In genomic region chr7:101061381-101061780, GRCm38 (mm10) we compare ENCODE assay signal across 8 mouse cellular contexts. TPM values are rescaled to one million over a fixed set of nuclear protein-coding genes. Genes with fewer than 3 reads are reported as not detected.
DNase-seq lines count a peak whose midpoint lies in the region; ATAC-seq and TF ChIP-seq lines count a peak whose summit lies in the region.

No protein-coding gene starts in this region.

- H3K4me3 ChIP-seq in ES-Bruce4 (ENCODE audit: low read depth, low read length) = peak overlapping the region; percentile 31; the same call in 1 of the 2 replicates
- no peak overlapping the region for H3K4me3 ChIP-seq in forebrain, postnatal 0 days (ENCODE audit: low read depth, low read length)
- H3K4me3 ChIP-seq in layer of hippocampus, adult 2 months = peak overlapping the region; percentile 15; the same call in 1 of the 2 replicates
- H3K4me3 ChIP-seq in lung, adult 2 months (replicated peaks; ENCODE audit: extremely low read depth, low read depth, low read length) = no peak overlapping the region
- 0 out of 2 replicates have a peak overlapping the region, but pooled peaks have one; percentile 17 for H3K4me3 ChIP-seq in olfactory bulb, adult 2 months (ENCODE audit: insufficient read depth, low read depth, low read length)

- ATAC-seq in forebrain, postnatal 0 days = peak; percentile 88

- WGBS in forebrain, postnatal 0 days = 7% methylated on average over 17 of the region's 17 CpGs
- WGBS in lung, adult 2 months = 12% methylated on average over 17 of the region's 17 CpGs
- 7% methylated on average over 17 of the region's 17 CpGs for WGBS in olfactory bulb, adult 2 months

- no peak overlapping the region for H3K9ac ChIP-seq in ES-Bruce4 (ENCODE audit: low read depth, poor library complexity, severe bottlenecking)
- 0 out of 2 replicates have a peak overlapping the region, but pooled peaks have one; percentile 10 for H3K9ac ChIP-seq in forebrain, postnatal 0 days

- TF ChIP-seq POLR2A in ES-Bruce4 (IDR thresholded peaks at IDR 0.05; ENCODE audit: insufficient read depth, low read length) = no peak
- no peak for TF ChIP-seq POLR2A in lung, adult 2 months (IDR thresholded peaks at IDR 0.05; ENCODE audit: borderline replicate concordance, extremely low read depth, low read depth, low read length)
- TF ChIP-seq POLR2A in olfactory bulb, adult 2 months (IDR thresholded peaks at IDR 0.05; ENCODE audit: insufficient read depth, low read depth, low read length) = no peak

- TF ChIP-seq EP300 in ES-Bruce4 (IDR thresholded peaks at IDR 0.05; ENCODE audit: insufficient read depth, low read depth, low read length) = no peak

- TF ChIP-seq CTCF in ES-Bruce4 (IDR thresholded peaks at IDR 0.05; ENCODE audit: low read depth, low read length) = peak; percentile 77
- TF ChIP-seq CTCF in forebrain, postnatal 0 days (IDR thresholded peaks at IDR 0.05; ENCODE audit: low read depth) = peak; percentile 89
- TF ChIP-seq CTCF in layer of hippocampus, adult 2 months (conservative IDR thresholded peaks at IDR 0.05) = peak; percentile 89
- TF ChIP-seq CTCF in lung, adult 2 months (IDR thresholded peaks at IDR 0.05; ENCODE audit: insufficient read depth, low read length) = peak; percentile 82
- TF ChIP-seq CTCF in olfactory bulb, adult 2 months (IDR thresholded peaks at IDR 0.05; ENCODE audit: insufficient read depth, low read depth, low read length) = peak; percentile 79

- no peak overlapping the region for H3K27ac ChIP-seq in ES-Bruce4 (ENCODE audit: insufficient read depth, low read length)
- H3K27ac ChIP-seq in forebrain, postnatal 0 days (ENCODE audit: low read depth, low read length) = no peak overlapping the region
- H3K27ac ChIP-seq in layer of hippocampus, adult 2 months = peak overlapping the region; percentile 75; the same call in 1 of the 2 replicates
- H3K27ac ChIP-seq in olfactory bulb, adult 2 months (ENCODE audit: insufficient read depth, low read depth, low read length) = no peak overlapping the region

- no peaks in the 10 kb centered on the region for H3K27me3 ChIP-seq in ES-Bruce4 (ENCODE audit: control insufficient read depth, insufficient read depth, low read length, poor library complexity, severe bottlenecking)
- no peaks in the 10 kb centered on the region for H3K27me3 ChIP-seq in forebrain, postnatal 0 days (ENCODE audit: insufficient read depth, low read length)

- intact Hi-C loops in heart, postnatal 36 days (cut with DNase I) = loop anchor here (1.0 to 2.0 kb wide), 3 partner anchors 169 to 313 kb away; no protein-coding TSS in a partner anchor

- no peaks in the 10 kb centered on the region for H3K36me3 ChIP-seq in ES-Bruce4 (ENCODE audit: control insufficient read depth, insufficient read depth, low read length, poor library complexity, severe bottlenecking)
- no peaks in the 10 kb centered on the region for H3K36me3 ChIP-seq in forebrain, postnatal 0 days (ENCODE audit: insufficient read depth)

- DNase-seq in cerebellum, adult 11 months = peak; percentile 81
- peak; percentile 93 for DNase-seq in forebrain, postnatal 0 days
- peak; percentile 90 to 93 for DNase-seq in heart, postnatal 36 days
- peak; percentile 84 to 93 for DNase-seq in layer of hippocampus, adult 2 months (ENCODE audit: low spot score in 2 of 2)
- DNase-seq in lung, adult 2 months = peak; percentile 84
- DNase-seq in testis, postnatal 14 days (ENCODE audit: low spot score) = peak; percentile 69

- H3K9me3 ChIP-seq in ES-Bruce4 (replicated peaks; ENCODE audit: control insufficient read depth, insufficient read depth, low read length, poor library complexity, severe bottlenecking) = no peaks in the 10 kb centered on the region
- H3K9me3 ChIP-seq in forebrain, postnatal 0 days (ENCODE audit: low read length) = no peaks in the 10 kb centered on the region

- no peaks in the 10 kb centered on the region for H3K4me1 ChIP-seq in ES-Bruce4 (ENCODE audit: control insufficient read depth, insufficient read depth, low read length)
- H3K4me1 ChIP-seq in forebrain, postnatal 0 days (ENCODE audit: insufficient read depth) = no peaks in the 10 kb centered on the region
- no peaks in the 10 kb centered on the region for H3K4me1 ChIP-seq in lung, adult 2 months (ENCODE audit: control insufficient read depth, insufficient read depth, low read length)
- H3K4me1 ChIP-seq in olfactory bulb, adult 2 months (ENCODE audit: control insufficient read depth, insufficient read depth, low read length) = peaks cover 4% of the 10 kb centered on the region

- peak overlapping the region; percentile 26 for H3K4me2 ChIP-seq in forebrain, postnatal 0 days (ENCODE audit: low read depth)

RNA-seq across cellular contexts. Expression of gene Fchsd2, which starts 31.3 kb away (rescaled TPM):
- 24.3 and 24.9 TPM in 2 replicates for polyA plus RNA-seq in ES-Bruce4 (2011; ENCODE audit: insufficient read depth, insufficient read length, low read depth, missing spikeins)
- 59.6 and 66.8 TPM in 2 replicates for total RNA-seq in forebrain, postnatal 0 days (2014; rRNA removed)
- polyA plus RNA-seq in forebrain, postnatal 0 days (2015; fragmentation: Nextera tagmentation; extraction: Ambion mirVana) = 24.7 and 36.3 TPM in 2 replicates
- total RNA-seq in heart, postnatal 36 days (2021) = 10 to 100 TPM; 22.8 to 25.3 TPM
- 10 to 100 TPM; 38.5 to 41.2 TPM for total RNA-seq in layer of hippocampus, adult 2 months (2021)
- 10.9 and 14.7 TPM in 2 replicates for polyA plus RNA-seq in lung, adult 2 months (2012; rRNA removed)
- polyA plus RNA-seq in olfactory bulb, adult 2 months (2012; ENCODE audit: insufficient read depth, insufficient read length, low replicate concordance, missing spikeins) = 68.2 TPM in 1 of 2 replicates, not detected in the other

RNA-seq across cellular contexts. Expression of gene P2ry2, which starts 48.7 kb away (rescaled TPM):
- polyA plus RNA-seq in ES-Bruce4 (2011; ENCODE audit: insufficient read depth, insufficient read length, low read depth, missing spikeins) = 0.96 and 1.4 TPM in 2 replicates
- total RNA-seq in forebrain, postnatal 0 days (2014; rRNA removed) = 0.38 and 0.67 TPM in 2 replicates
- 0.24 and 0.40 TPM in 2 replicates for polyA plus RNA-seq in forebrain, postnatal 0 days (2015; fragmentation: Nextera tagmentation; extraction: Ambion mirVana)
- 10 to 100 TPM; 19.6 to 28.4 TPM for total RNA-seq in heart, postnatal 36 days (2021)
- total RNA-seq in layer of hippocampus, adult 2 months (2021) = under 1 TPM; 0.86 to 0.87 TPM
- 25.0 and 25.2 TPM in 2 replicates for polyA plus RNA-seq in lung, adult 2 months (2012; rRNA removed)
- polyA plus RNA-seq in olfactory bulb, adult 2 months (2012; ENCODE audit: insufficient read depth, insufficient read length, low replicate concordance, missing spikeins) = not detected in 2 replicates

Comparison
In these comparisons a context has a peak if more than half of its experiments do, and no peak if none do; other contexts are left out.
1. H3K4me3 ChIP-seq: peak in ES-Bruce4 (single experiment), layer of hippocampus, adult 2 months (single experiment) and olfactory bulb, adult 2 months (single experiment); none in forebrain, postnatal 0 days (single experiment) and lung, adult 2 months (single experiment).
2. RNA of gene P2ry2, which starts 48.7 kb away (polyA plus RNA-seq): 25.0 to 25.2 TPM in lung, adult 2 months; 0.96 to 1.4 TPM in ES-Bruce4, 0.24 to 0.40 TPM in forebrain, postnatal 0 days and not detected in olfactory bulb, adult 2 months; every median in the first group is over 10 times any median in the second.
3. Peak in every context shown above with its lines, with median percentiles within 50 percentile points of each other: CTCF ChIP-seq and DNase-seq.